Mouse (Mus musculus) stomach, embryonic 14.5 days (tissue): ENCODE results near the gene Npr2. TPM values are rescaled to one million over a fixed set of nuclear protein-coding genes. Genes with fewer than 3 reads are reported as not detected.
"Not testable (repeated sequence)": the region's sequence is repeated elsewhere in the genome, so short reads cannot be mapped to it uniquely, and the experiment has no call there.

Experiments used
- ATAC-seq: fragments of 200-750 bp; cut with Nextera tagmentation; 2 replicates; pipeline ENCODE4 v1.8.0; 2017; ENCODE audit warnings: low read depth, moderate TSS enrichment; ENCODE audit not compliant: insufficient number of reproducible peaks, insufficient read depth, low FRiP score
- H3K27ac ChIP-seq: fragments of 300-500 bp; sonication (generic); 2 replicates; pipeline ENCODE4 v1.5.1; 2014; ENCODE audit warnings: mild to moderate bottlenecking, low read length, moderate library complexity, mixed read lengths
- H3K27me3 ChIP-seq: fragments of 300-500 bp; sonication (generic); 2 replicates; pipeline ENCODE4 v1.6.1; 2014; ENCODE audit warnings: low read length, control low read depth, mixed read lengths; ENCODE audit not compliant: control insufficient read depth, insufficient read depth
- H3K36me3 ChIP-seq: fragments of 300-500 bp; sonication (generic); 2 replicates; pipeline ENCODE4 v1.6.1; 2014; ENCODE audit warnings: mild to moderate bottlenecking, control low read depth, low read length, moderate library complexity, mixed read lengths; ENCODE audit not compliant: control insufficient read depth, insufficient read depth
- H3K4me1 ChIP-seq: fragments of 300-500 bp; sonication (generic); 2 replicates; pipeline ENCODE4 v1.6.1; 2014; ENCODE audit warnings: low read length, control low read depth, mixed read lengths; ENCODE audit not compliant: control insufficient read depth, insufficient read depth
- H3K4me2 ChIP-seq: fragments of 300-500 bp; sonication (generic); replicated peaks from 2 replicates; pipeline ENCODE4 v1.6.1; 2014; ENCODE audit warnings: low read depth, low read length, control low read depth
- H3K4me3 ChIP-seq: fragments of 300-500 bp; sonication (generic); 2 replicates; pipeline ENCODE4 v1.5.1; 2014; ENCODE audit warnings: low read depth, low read length, control low read depth
- H3K9ac ChIP-seq: fragments of 300-500 bp; sonication (generic); replicated peaks from 2 replicates; pipeline ENCODE4 v1.6.1; 2014; ENCODE audit warnings: low read depth, mild to moderate bottlenecking, control low read depth, low read length, moderate library complexity, mixed read lengths
- H3K9me3 ChIP-seq: fragments of 300-500 bp; sonication (generic); 2 replicates; pipeline ENCODE4 v1.6.1; 2016; ENCODE audit warnings: low read depth, low read length, control low read depth; ENCODE audit not compliant: control insufficient read depth
- WGBS: fragments of 180-500 bp; shearing (Covaris S2); extraction: QIAGEN DNeasy Blood & Tissue Kit; methylation state at CpG from one replicate; pipeline ENCODE4 v1.1.7; 2014; 5-methylcytosine and 5-hydroxymethylcytosine counted together
- polyA plus RNA-seq: library from polyadenylated mRNA; unstranded; fragments of >200 nt; fragmentation: Nextera tagmentation; extraction: Ambion mirVana; gene quantifications from 2 replicates; pipeline ENCODE4 v1.2.1, GENCODE M21; 2014

Npr2 gene
- polyA plus RNA-seq, 1 experiment from 2014 or later = 17.3 TPM

GRCm38 (mm10) chr4:43591961-43592360, 39.8 kb upstream of the Npr2 start:
- no peak for ATAC-seq
- H3K36me3 ChIP-seq = no peaks in the 10 kb centered on the region
- no peaks in the 10 kb centered on the region for H3K27me3 ChIP-seq
- H3K4me1 ChIP-seq = no peaks in the 10 kb centered on the region
- H3K4me2 ChIP-seq = no peak overlapping the region
- WGBS = 68% methylated on average over 3 of the region's 3 CpGs
- no peak overlapping the region for H3K4me3 ChIP-seq
- H3K9me3 ChIP-seq = no peaks in the 10 kb centered on the region
- H3K9ac ChIP-seq = no peak overlapping the region
- H3K27ac ChIP-seq = no peak overlapping the region

- H3K9me3 ChIP-seq = no peaks in the 10 kb centered on the region
- ATAC-seq = no peak
- H3K27me3 ChIP-seq = no peaks in the 10 kb centered on the region
- H3K27ac ChIP-seq = no peak overlapping the region
- H3K4me1 ChIP-seq = no peaks in the 10 kb centered on the region
- no peak overlapping the region for H3K9ac ChIP-seq
- H3K36me3 ChIP-seq = no peaks in the 10 kb centered on the region
- no peak overlapping the region for H3K4me3 ChIP-seq
- H3K4me2 ChIP-seq = no peak overlapping the region
- 54% methylated on average over 3 of the region's 3 CpGs for WGBS
Observed at GRCm38 (mm10) chr4:43593453-43593852, 38.3 kb upstream of the Npr2 start.

GRCm38 (mm10) chr4:43596597-43596996, 35.1 kb upstream of the Npr2 start:
- H3K9ac ChIP-seq, ATAC-seq, H3K4me3 ChIP-seq, H3K4me2 ChIP-seq, H3K9me3 ChIP-seq, H3K27me3 ChIP-seq, H3K4me1 ChIP-seq, H3K27ac ChIP-seq, H3K36me3 ChIP-seq: not testable (repeated sequence)
- 79% methylated on average over 2 of the region's 2 CpGs for WGBS

GRCm38 (mm10) chr4:43598200-43598599, 33.5 kb upstream of the Npr2 start:
- no peaks in the 10 kb centered on the region for H3K36me3 ChIP-seq
- H3K27me3 ChIP-seq = no peaks in the 10 kb centered on the region
- no peak for ATAC-seq
- 75% methylated on average over 4 of the region's 4 CpGs for WGBS
- H3K4me1 ChIP-seq = no peaks in the 10 kb centered on the region
- no peaks in the 10 kb centered on the region for H3K9me3 ChIP-seq
- no peak overlapping the region for H3K4me3 ChIP-seq
- H3K4me2 ChIP-seq = no peak overlapping the region
- H3K9ac ChIP-seq = no peak overlapping the region
- H3K27ac ChIP-seq = no peak overlapping the region

- Histone ChIP-seq H3K4me2 (no peak overlapping the region), H3K4me1 (no peaks in the 10 kb centered on the region), H3K4me3 (no peak overlapping the region), H3K9ac (no peak overlapping the region), H3K9me3 (no peaks in the 10 kb centered on the region), H3K27me3 (no peaks in the 10 kb centered on the region), H3K36me3 (no peaks in the 10 kb centered on the region), H3K27ac (no peak overlapping the region)
- WGBS = 82% methylated on average over 7 of the region's 7 CpGs
- ATAC-seq = no peak
Observed at GRCm38 (mm10) chr4:43598650-43599380, 32.9 kb upstream of the Npr2 start.

- no peaks in the 10 kb centered on the region for H3K36me3 ChIP-seq
- no peaks in the 10 kb centered on the region for H3K4me1 ChIP-seq
- H3K9ac ChIP-seq = no peak overlapping the region
- no peak overlapping the region for H3K4me3 ChIP-seq
- 78% methylated on average over 9 of the region's 9 CpGs for WGBS
- H3K27ac ChIP-seq = no peak overlapping the region
- no peaks in the 10 kb centered on the region for H3K27me3 ChIP-seq
- no peaks in the 10 kb centered on the region for H3K9me3 ChIP-seq
- H3K4me2 ChIP-seq = no peak overlapping the region
- ATAC-seq = no peak
Observed at GRCm38 (mm10) chr4:43600195-43600934, 31.4 kb upstream of the Npr2 start.

GRCm38 (mm10) chr4:43604099-43604498, 27.6 kb upstream of the Npr2 start:
- Histone ChIP-seq H3K27ac (no peak overlapping the region), H3K4me1 (no peaks in the 10 kb centered on the region), H3K9me3 (no peaks in the 10 kb centered on the region), H3K4me2 (no peak overlapping the region), H3K36me3 (no peaks in the 10 kb centered on the region), H3K4me3 (no peak overlapping the region), H3K9ac (no peak overlapping the region), H3K27me3 (no peaks in the 10 kb centered on the region)
- no peak for ATAC-seq
- 61% methylated on average over 3 of the region's 3 CpGs for WGBS

- no peaks in the 10 kb centered on the region for H3K27me3 ChIP-seq
- no peaks in the 10 kb centered on the region for H3K9me3 ChIP-seq
- no peak overlapping the region for H3K27ac ChIP-seq
- ATAC-seq = no peak
- H3K4me3 ChIP-seq = no peak overlapping the region
- H3K4me2 ChIP-seq = no peak overlapping the region
- H3K4me1 ChIP-seq = no peaks in the 10 kb centered on the region
- no peaks in the 10 kb centered on the region for H3K36me3 ChIP-seq
- WGBS = 69% methylated on average over 9 of the region's 9 CpGs
- H3K9ac ChIP-seq = no peak overlapping the region
Observed at GRCm38 (mm10) chr4:43604751-43605685, 26.7 kb upstream of the Npr2 start.
